Mouse (Mus musculus) megakaryocyte, adult 5-6 weeks (primary cell): ENCODE measurements at regions not wholly inside any gene's neighbourhood (a gene's known extent, or its start where the extent isn't known, plus 50 kb on each side); places are given as distances from the start of the nearest gene placed in this dataset.

Experiments
- ATAC-seq: 2 replicates; pipeline ENCODE4 v1.8.0; 2016; ENCODE audit warnings: mild to moderate bottlenecking, inconsistent platforms; ENCODE audit not compliant: poor library complexity, severe bottlenecking

GRCm38 (mm10) chr5:97533733-97534132, 76.9 kb upstream of the Gk2 start:
- ATAC-seq, result no peak

GRCm38 (mm10) chr5:97527555-97527954, 70.7 kb upstream of the Gk2 start:
- ATAC-seq, result no peak
